Mouse (Mus musculus): Measurements from ENCODE around the gene Wfdc21. TPM values are rescaled to one million over a fixed set of nuclear protein-coding genes. Genes with fewer than 3 reads are reported as not detected.

The Wfdc21 gene
- not detected in 2 replicates for polyA plus RNA-seq (2012; rRNA removed)

GRCm38 (mm10) chr11:83746681-83747080 is at the start of gene Wfdc21:
Gene Wfdc21 (plus strand): TSS chr11:83746940.
- TF ChIP-seq POLR2A (IDR thresholded peaks at IDR 0.05; ENCODE audit: borderline replicate concordance, extremely low read depth, insufficient read depth, insufficient read length, poor library complexity, severe bottlenecking) (no peak), CTCF (IDR thresholded peaks at IDR 0.05; ENCODE audit: borderline replicate concordance, extremely low read depth, insufficient read depth, insufficient read length) (no peak)
- DNase-seq (ENCODE audit: low read depth): no peak

- TF ChIP-seq CTCF (IDR thresholded peaks at IDR 0.05; ENCODE audit: borderline replicate concordance, extremely low read depth, insufficient read depth, insufficient read length) (no peak), POLR2A (IDR thresholded peaks at IDR 0.05; ENCODE audit: borderline replicate concordance, extremely low read depth, insufficient read depth, insufficient read length, poor library complexity, severe bottlenecking) (no peak)
- no peak for DNase-seq (ENCODE audit: low read depth)
These were observed 43.0 kb upstream of the Wfdc21 start, which contains the start of gene Wfdc17 for GRCm38 (mm10) chr11:83703705-83704104. Gene Wfdc17 (plus strand): TSS chr11:83703991.

GRCm38 (mm10) chr11:83708715-83709114 is 38.0 kb upstream of the Wfdc21 start, which contains the start of gene Wfdc18:
Gene Wfdc18 (plus strand): TSS chr11:83709015.
- no peak for DNase-seq (ENCODE audit: low read depth)
- TF ChIP-seq CTCF (IDR thresholded peaks at IDR 0.05; ENCODE audit: borderline replicate concordance, extremely low read depth, insufficient read depth, insufficient read length) (no peak), POLR2A (IDR thresholded peaks at IDR 0.05; ENCODE audit: borderline replicate concordance, extremely low read depth, insufficient read depth, insufficient read length, poor library complexity, severe bottlenecking) (no peak)

GRCm38 (mm10) chr11:83709683-83710082 is 37.1 kb upstream of the Wfdc21 start:
- TF ChIP-seq POLR2A (IDR thresholded peaks at IDR 0.05; ENCODE audit: borderline replicate concordance, extremely low read depth, insufficient read depth, insufficient read length, poor library complexity, severe bottlenecking): no peak
- no peak for TF ChIP-seq CTCF (IDR thresholded peaks at IDR 0.05; ENCODE audit: borderline replicate concordance, extremely low read depth, insufficient read depth, insufficient read length)
- DNase-seq (ENCODE audit: low read depth): no peak

GRCm38 (mm10) chr11:83712671-83713070 is 34.1 kb upstream of the Wfdc21 start:
- DNase-seq (ENCODE audit: low read depth): no peak
- no peak for TF ChIP-seq POLR2A (IDR thresholded peaks at IDR 0.05; ENCODE audit: borderline replicate concordance, extremely low read depth, insufficient read depth, insufficient read length, poor library complexity, severe bottlenecking)
- TF ChIP-seq CTCF (IDR thresholded peaks at IDR 0.05; ENCODE audit: borderline replicate concordance, extremely low read depth, insufficient read depth, insufficient read length): no peak

- TF ChIP-seq POLR2A (IDR thresholded peaks at IDR 0.05; ENCODE audit: borderline replicate concordance, extremely low read depth, insufficient read depth, insufficient read length, poor library complexity, severe bottlenecking) (no peak), CTCF (IDR thresholded peaks at IDR 0.05; ENCODE audit: borderline replicate concordance, extremely low read depth, insufficient read depth, insufficient read length) (no peak)
- no peak for DNase-seq (ENCODE audit: low read depth)
These were observed 32.8 kb upstream of the Wfdc21 start for GRCm38 (mm10) chr11:83713925-83714324.

- no peak for TF ChIP-seq POLR2A (IDR thresholded peaks at IDR 0.05; ENCODE audit: borderline replicate concordance, extremely low read depth, insufficient read depth, insufficient read length, poor library complexity, severe bottlenecking)
- TF ChIP-seq CTCF (IDR thresholded peaks at IDR 0.05; ENCODE audit: borderline replicate concordance, extremely low read depth, insufficient read depth, insufficient read length): no peak
- DNase-seq (ENCODE audit: low read depth): no peak
These were observed 29.6 kb upstream of the Wfdc21 start for GRCm38 (mm10) chr11:83717042-83717665.

GRCm38 (mm10) chr11:83720766-83721165 is 26.0 kb upstream of the Wfdc21 start:
- TF ChIP-seq POLR2A (IDR thresholded peaks at IDR 0.05; ENCODE audit: borderline replicate concordance, extremely low read depth, insufficient read depth, insufficient read length, poor library complexity, severe bottlenecking) (no peak), CTCF (IDR thresholded peaks at IDR 0.05; ENCODE audit: borderline replicate concordance, extremely low read depth, insufficient read depth, insufficient read length) (no peak)
- no peak for DNase-seq (ENCODE audit: low read depth)

GRCm38 (mm10) chr11:83728757-83729432 is 17.8 kb upstream of the Wfdc21 start:
- peak; percentile 35; the same call in 1 of the 2 replicates for TF ChIP-seq CTCF (IDR thresholded peaks at IDR 0.05; ENCODE audit: borderline replicate concordance, extremely low read depth, insufficient read depth, insufficient read length)
- no peak for TF ChIP-seq POLR2A (IDR thresholded peaks at IDR 0.05; ENCODE audit: borderline replicate concordance, extremely low read depth, insufficient read depth, insufficient read length, poor library complexity, severe bottlenecking)
- DNase-seq (ENCODE audit: low read depth): peak; percentile 2

- no peak for DNase-seq (ENCODE audit: low read depth)
These were observed 15.6 kb upstream of the Wfdc21 start for GRCm38 (mm10) chr11:83731116-83731515.

GRCm38 (mm10) chr11:83733071-83733640 is 13.6 kb upstream of the Wfdc21 start:
- TF ChIP-seq POLR2A (IDR thresholded peaks at IDR 0.05; ENCODE audit: borderline replicate concordance, extremely low read depth, insufficient read depth, insufficient read length, poor library complexity, severe bottlenecking) (no peak), CTCF (IDR thresholded peaks at IDR 0.05; ENCODE audit: borderline replicate concordance, extremely low read depth, insufficient read depth, insufficient read length) (no peak)
- DNase-seq (ENCODE audit: low read depth): no peak

More at GRCm38 (mm10) chr11:83731116-83731515, 15.6 kb upstream of the Wfdc21 start:
- no peak for TF ChIP-seq POLR2A (IDR thresholded peaks at IDR 0.05; ENCODE audit: borderline replicate concordance, extremely low read depth, insufficient read depth, insufficient read length, poor library complexity, severe bottlenecking)
- TF ChIP-seq CTCF (IDR thresholded peaks at IDR 0.05; ENCODE audit: borderline replicate concordance, extremely low read depth, insufficient read depth, insufficient read length): no peak

Data from brain, embryonic 14.5 days (tissue).